Mouse (Mus musculus) ES-Bruce4 (cell line): ENCODE measurements at regions not wholly inside any gene's neighbourhood (a gene's known extent, or its start where the extent isn't known, plus 50 kb on each side); places are given as distances from the start of the nearest gene placed in this dataset.

Source experiments
- H3K27ac ChIP-seq: 2 replicates; pipeline ENCODE4 v1.5.1; 2012; ENCODE audit warnings: low read length, inconsistent platforms; ENCODE audit not compliant: insufficient read depth
- H3K27me3 ChIP-seq: 2 replicates; pipeline ENCODE4 v1.6.1; 2012; ENCODE audit warnings: mild to moderate bottlenecking, low read length, inconsistent platforms; ENCODE audit not compliant: control insufficient read depth, poor library complexity, insufficient read depth, severe bottlenecking
- H3K36me3 ChIP-seq: 2 replicates; pipeline ENCODE4 v1.6.1; 2012; ENCODE audit warnings: inconsistent platforms, mild to moderate bottlenecking, low read length, moderate library complexity; ENCODE audit not compliant: control insufficient read depth, poor library complexity, insufficient read depth, severe bottlenecking
- H3K4me1 ChIP-seq: one replicate; pipeline ENCODE4 v1.8.1; 2011; ENCODE audit warnings: low read length; ENCODE audit not compliant: control insufficient read depth, insufficient read depth
- H3K4me3 ChIP-seq: 2 replicates; pipeline ENCODE4 v1.5.1; 2011; ENCODE audit warnings: low read depth, mild to moderate bottlenecking, low read length
- H3K9ac ChIP-seq: 2 replicates; pipeline ENCODE4 v1.6.1; 2012; ENCODE audit warnings: low read depth, mild to moderate bottlenecking, inconsistent platforms; ENCODE audit not compliant: poor library complexity, severe bottlenecking
- H3K9me3 ChIP-seq: replicated peaks from 2 replicates; pipeline ENCODE4 v1.6.1; 2012; ENCODE audit warnings: mild to moderate bottlenecking, low read length, inconsistent platforms; ENCODE audit not compliant: control insufficient read depth, poor library complexity, insufficient read depth, severe bottlenecking
- CTCF ChIP-seq: IDR thresholded peaks from one replicate; pipeline ENCODE4 v1.8.1; 2011; ENCODE audit warnings: low read depth, low read length
- EP300 ChIP-seq: IDR thresholded peaks from 2 replicates; pipeline ENCODE4 v1.6.1; 2011; ENCODE audit warnings: low read depth, low read length; ENCODE audit not compliant: insufficient read depth
- POLR2A ChIP-seq: IDR thresholded peaks from one replicate; pipeline ENCODE4 v1.8.1; 2011; ENCODE audit warnings: low read length; ENCODE audit not compliant: insufficient read depth

GRCm38 (mm10) chr1:137751446-137751961, 424.0 kb downstream of the Ptprc start:
- Histone ChIP-seq H3K4me3 (no peak overlapping the region), H3K36me3 (no peaks in the 10 kb centered on the region), H3K27ac (no peak overlapping the region), H3K9ac (no peak overlapping the region), H3K9me3 (no peaks in the 10 kb centered on the region), H3K27me3 (no peaks in the 10 kb centered on the region), H3K4me1 (no peaks in the 10 kb centered on the region)
- TF ChIP-seq POLR2A, result no peak
- no peak for TF ChIP-seq EP300
- TF ChIP-seq CTCF, result no peak

GRCm38 (mm10) chr1:137750894-137751293, 424.6 kb downstream of the Ptprc start:
- Histone ChIP-seq H3K27ac (no peak overlapping the region), H3K9ac (no peak overlapping the region), H3K9me3 (no peaks in the 10 kb centered on the region), H3K27me3 (no peaks in the 10 kb centered on the region), H3K4me3 (no peak overlapping the region), H3K4me1 (no peaks in the 10 kb centered on the region), H3K36me3 (no peaks in the 10 kb centered on the region)
- no peak for TF ChIP-seq CTCF
- no peak for TF ChIP-seq EP300
- TF ChIP-seq POLR2A, result no peak

- H3K27me3 ChIP-seq, result no peaks in the 10 kb centered on the region
- no peaks in the 10 kb centered on the region for H3K9me3 ChIP-seq
- no peaks in the 10 kb centered on the region for H3K4me1 ChIP-seq
- no peak overlapping the region for H3K9ac ChIP-seq
- H3K36me3 ChIP-seq, result no peaks in the 10 kb centered on the region
- no peak for TF ChIP-seq EP300
- no peak for TF ChIP-seq POLR2A
- TF ChIP-seq CTCF, result no peak
- no peak overlapping the region for H3K4me3 ChIP-seq
- no peak overlapping the region for H3K27ac ChIP-seq
Observed at GRCm38 (mm10) chr1:137746129-137746528, 429.4 kb downstream of the Ptprc start.

- Histone ChIP-seq H3K36me3 (no peaks in the 10 kb centered on the region), H3K27me3 (no peaks in the 10 kb centered on the region), H3K27ac (0 out of 2 replicates have a peak overlapping the region, but pooled peaks have one; percentile 25), H3K4me1 (peaks cover 2% of the 10 kb centered on the region), H3K4me3 (no peak overlapping the region), H3K9me3 (no peaks in the 10 kb centered on the region), H3K9ac (no peak overlapping the region)
- TF ChIP-seq EP300, result no peak
- TF ChIP-seq CTCF, result no peak
- no peak for TF ChIP-seq POLR2A
Observed at GRCm38 (mm10) chr1:137738157-137738851, 437.2 kb downstream of the Ptprc start.

- H3K27me3 ChIP-seq, result no peaks in the 10 kb centered on the region; the same call in 1 of the 2 replicates
- no peaks in the 10 kb centered on the region for H3K9me3 ChIP-seq
- no peak overlapping the region for H3K27ac ChIP-seq
- no peak overlapping the region for H3K4me3 ChIP-seq
- no peak overlapping the region for H3K9ac ChIP-seq
- no peaks in the 10 kb centered on the region for H3K36me3 ChIP-seq
- TF ChIP-seq EP300 (no peak), CTCF (no peak), POLR2A (no peak)
- no peaks in the 10 kb centered on the region for H3K4me1 ChIP-seq
Observed at GRCm38 (mm10) chr1:137703882-137704281, 471.6 kb downstream of the Ptprc start.

GRCm38 (mm10) chr1:137698876-137699275, 476.6 kb downstream of the Ptprc start:
- Histone ChIP-seq H3K27ac (no peak overlapping the region), H3K4me1 (no peaks in the 10 kb centered on the region), H3K27me3 (no peaks in the 10 kb centered on the region), H3K4me3 (no peak overlapping the region), H3K9me3 (no peaks in the 10 kb centered on the region), H3K9ac (no peak overlapping the region), H3K36me3 (no peaks in the 10 kb centered on the region)
- no peak for TF ChIP-seq CTCF
- no peak for TF ChIP-seq POLR2A
- TF ChIP-seq EP300, result no peak
